Mouse (Mus musculus) embryonic fibroblast, embryonic 13.5 days (primary cell): ENCODE measurements at regions not wholly inside any gene's neighbourhood (a gene's known extent, or its start where the extent isn't known, plus 50 kb on each side); places are given as distances from the start of the nearest gene placed in this dataset.

Experiments used
- CTCF ChIP-seq: IDR thresholded peaks from 2 replicates; pipeline ENCODE4 v1.5.1; 2011; ENCODE audit warnings: mild to moderate bottlenecking, control low read depth, low read length, moderate library complexity, borderline replicate concordance; ENCODE audit not compliant: insufficient read depth
- POLR2A ChIP-seq: IDR thresholded peaks from 2 replicates; pipeline ENCODE4 v1.6.1; 2011; ENCODE audit warnings: low read depth, mild to moderate bottlenecking, control low read depth, low read length, moderate library complexity

DNA sequence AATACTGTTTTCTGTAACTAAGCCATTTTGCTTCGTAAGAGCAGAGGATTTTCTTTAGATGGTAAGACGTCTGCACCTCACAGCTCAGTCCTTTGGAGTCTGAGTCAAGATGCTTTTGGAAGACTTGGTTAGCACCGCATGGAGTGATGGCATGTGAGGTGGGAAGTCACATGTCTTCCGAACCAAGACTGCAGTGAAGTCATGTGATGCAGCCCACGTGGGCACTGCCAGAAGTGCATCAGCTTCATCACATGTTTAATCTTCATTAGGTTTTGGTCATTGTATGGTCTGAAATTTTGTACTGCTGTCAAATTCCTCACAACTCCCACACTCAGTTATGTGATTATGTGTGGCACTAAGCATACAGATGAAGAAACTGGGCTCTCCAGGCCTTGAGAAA is 58.3 kb upstream of the Jazf1 start:
- TF ChIP-seq CTCF (no peak), POLR2A (no peak)
